Mouse (Mus musculus) liver, adult 2 months (tissue): ENCODE measurements around the gene Txn1. TPM values are rescaled to one million over a fixed set of nuclear protein-coding genes. Genes with fewer than 3 reads are reported as not detected.

Experiments used
- DNase-seq: peaks from one replicate; pipeline ENCODE4 v3.0.0-alpha.2; 2011; ENCODE audit warnings: low read depth, low spot score; ENCODE audit errors: extremely low read depth
- H3K27ac ChIP-seq: fragments of 200-500 bp; replicated peaks from 2 replicates; pipeline ENCODE4 v1.5.1; 2012; ENCODE audit warnings: low read depth, mild to moderate bottlenecking, control low read depth, inconsistent platforms, low read length; ENCODE audit not compliant: insufficient read depth
- H3K27me3 ChIP-seq: fragments of 200-500 bp; 2 replicates; pipeline ENCODE4 v1.6.1; 2012; ENCODE audit warnings: mild to moderate bottlenecking, moderate library complexity, low read length, inconsistent platforms; ENCODE audit not compliant: control insufficient read depth, insufficient read depth
- H3K36me3 ChIP-seq: fragments of 200-500 bp; 2 replicates; pipeline ENCODE4 v1.6.1; 2012; ENCODE audit warnings: low read length, inconsistent platforms; ENCODE audit not compliant: control insufficient read depth, insufficient read depth
- H3K4me1 ChIP-seq: fragments of 200-500 bp; 2 replicates; pipeline ENCODE4 v1.6.1; 2011; ENCODE audit warnings: low read length; ENCODE audit not compliant: control insufficient read depth, insufficient read depth
- H3K4me3 ChIP-seq: fragments of 200-500 bp; 2 replicates; pipeline ENCODE4 v1.5.1; 2011; ENCODE audit warnings: low read depth, mild to moderate bottlenecking, control low read depth, low read length, moderate library complexity; ENCODE audit not compliant: insufficient read depth
- H3K79me2 ChIP-seq: fragments of 200-500 bp; 2 replicates; pipeline ENCODE4 v1.6.1; 2012; ENCODE audit warnings: inconsistent platforms, mild to moderate bottlenecking, low read length, moderate library complexity; ENCODE audit not compliant: control insufficient read depth, insufficient read depth
- H3K9ac ChIP-seq: fragments of 200-500 bp; 2 replicates; pipeline ENCODE4 v1.6.1; 2012; ENCODE audit warnings: low read depth, mild to moderate bottlenecking, control low read depth, inconsistent platforms, low read length
- CTCF ChIP-seq: fragments of 200-500 bp; IDR thresholded peaks from 2 replicates; pipeline ENCODE4 v1.5.1; 2011; ENCODE audit warnings: low read depth, low read length, control low read depth
- POLR2A ChIP-seq: fragments of 200-500 bp; IDR thresholded peaks from 2 replicates; pipeline ENCODE4 v1.6.1; 2011; ENCODE audit warnings: low read length, control low read depth; ENCODE audit not compliant: insufficient read depth; ENCODE audit errors: extremely low read depth
- WGBS: fragments of 180-500 bp; shearing (Covaris S2); methylation state at CpG from one replicate; pipeline ENCODE4 v1.1.7; 2018; 5-methylcytosine and 5-hydroxymethylcytosine counted together
- polyA plus RNA-seq: library from polyadenylated mRNA; depleted of rRNA; stranded (reverse); fragments of >200 nt; gene quantifications from 2 replicates; pipeline ENCODE4 v1.2.3, GENCODE M21; 2012
- total RNA-seq: library from RNA; depleted of rRNA; stranded (reverse); fragments of >200 nt; gene quantifications from 2 replicates; pipeline ENCODE4 v1.2.3, GENCODE M21; 2014

Txn1 gene
- total and polyA plus RNA-seq, 2 experiments: 151 to 246 TPM

- no peak overlapping the region for H3K9ac ChIP-seq
- no peak for DNase-seq
- TF ChIP-seq CTCF: no peak
- no peak for TF ChIP-seq POLR2A
Measured at GRCm38 (mm10) chr4:57970285-57970684, 14.1 kb upstream of the Txn1 start.

GRCm38 (mm10) chr4:57967195-57967594, 11.0 kb upstream of the Txn1 start:
- Histone ChIP-seq H3K9ac (no peak overlapping the region), H3K79me2 (no peaks in the 10 kb centered on the region), H3K4me1 (no peaks in the 10 kb centered on the region), H3K27ac (no peak overlapping the region), H3K27me3 (no peaks in the 10 kb centered on the region), H3K36me3 (no peaks in the 10 kb centered on the region), H3K4me3 (no peak overlapping the region)
- 68% methylated on average over 3 of the region's 3 CpGs for WGBS
- TF ChIP-seq POLR2A: no peak
- TF ChIP-seq CTCF: no peak
- no peak for DNase-seq

More at GRCm38 (mm10) chr4:57970285-57970684, 14.1 kb upstream of the Txn1 start:
- no peak overlapping the region for H3K4me3 ChIP-seq
- no peaks in the 10 kb centered on the region for H3K27me3 ChIP-seq
- H3K4me1 ChIP-seq: no peaks in the 10 kb centered on the region
- no peaks in the 10 kb centered on the region for H3K36me3 ChIP-seq
- H3K79me2 ChIP-seq: no peaks in the 10 kb centered on the region
- H3K27ac ChIP-seq: no peak overlapping the region

- Histone ChIP-seq H3K27ac (no peak overlapping the region), H3K27me3 (no peaks in the 10 kb centered on the region), H3K36me3 (no peaks in the 10 kb centered on the region), H3K9ac (no peak overlapping the region), H3K79me2 (no peaks in the 10 kb centered on the region), H3K4me1 (no peaks in the 10 kb centered on the region), H3K4me3 (no peak overlapping the region)
- TF ChIP-seq POLR2A (no peak), CTCF (no peak)
- WGBS: 94% methylated on average over 4 of the region's 4 CpGs
- DNase-seq: no peak
Measured at GRCm38 (mm10) chr4:57965516-57965915, 9.3 kb upstream of the Txn1 start.

- no peak for DNase-seq
Measured at GRCm38 (mm10) chr4:57964143-57964542, 7.9 kb upstream of the Txn1 start.

GRCm38 (mm10) chr4:57959056-57959455, 2.8 kb upstream of the Txn1 start:
- no peak for TF ChIP-seq POLR2A
- no peak for TF ChIP-seq CTCF
- 90% methylated on average over 8 of the region's 8 CpGs for WGBS
- Histone ChIP-seq H3K4me3 (no peak overlapping the region), H3K4me1 (peaks cover 4% of the 10 kb centered on the region), H3K27me3 (no peaks in the 10 kb centered on the region), H3K9ac (no peak overlapping the region), H3K27ac (no peak overlapping the region), H3K79me2 (peaks cover 3% of the 10 kb centered on the region; the same call in 1 of the 2 replicates), H3K36me3 (no peaks in the 10 kb centered on the region)
- no peak for DNase-seq

More at GRCm38 (mm10) chr4:57964143-57964542, 7.9 kb upstream of the Txn1 start:
- 75% methylated on average over 1 of the region's 1 CpGs for WGBS
- no peak overlapping the region for H3K4me3 ChIP-seq
- TF ChIP-seq CTCF (no peak), POLR2A (no peak)
- H3K79me2 ChIP-seq: no peaks in the 10 kb centered on the region
- H3K36me3 ChIP-seq: no peaks in the 10 kb centered on the region
- no peak overlapping the region for H3K27ac ChIP-seq
- H3K27me3 ChIP-seq: no peaks in the 10 kb centered on the region
- no peaks in the 10 kb centered on the region for H3K4me1 ChIP-seq
- no peak overlapping the region for H3K9ac ChIP-seq

- no peak for DNase-seq
- Histone ChIP-seq H3K27me3 (no peaks in the 10 kb centered on the region), H3K4me1 (peaks cover 8% of the 10 kb centered on the region), H3K27ac (no peak overlapping the region), H3K79me2 (peaks cover 10% of the 10 kb centered on the region; the same call in 1 of the 2 replicates), H3K4me3 (no peak overlapping the region), H3K36me3 (no peaks in the 10 kb centered on the region), H3K9ac (no peak overlapping the region)
- TF ChIP-seq CTCF: no peak
- no peak for TF ChIP-seq POLR2A
- WGBS: 88% methylated on average over 9 of the region's 9 CpGs
Measured at GRCm38 (mm10) chr4:57958098-57958497, 1.9 kb upstream of the Txn1 start.
